Mouse (Mus musculus): ENCODE results near the gene Gabpb2. TPM values are rescaled to one million over a fixed set of nuclear protein-coding genes. Genes with fewer than 3 reads are reported as not detected.

Gabpb2 gene
- total RNA-seq (2021), result 25.8 and 33.1 TPM in 2 replicates
- long read RNA-seq, full-length matches to known transcripts, result 1 of 4 reads
- long read RNA-seq, partial matches to known transcripts, result 0 of 4 reads
- long read RNA-seq, other reads (novel, unspliced or antisense), result 3 of 4 reads

DNA sequence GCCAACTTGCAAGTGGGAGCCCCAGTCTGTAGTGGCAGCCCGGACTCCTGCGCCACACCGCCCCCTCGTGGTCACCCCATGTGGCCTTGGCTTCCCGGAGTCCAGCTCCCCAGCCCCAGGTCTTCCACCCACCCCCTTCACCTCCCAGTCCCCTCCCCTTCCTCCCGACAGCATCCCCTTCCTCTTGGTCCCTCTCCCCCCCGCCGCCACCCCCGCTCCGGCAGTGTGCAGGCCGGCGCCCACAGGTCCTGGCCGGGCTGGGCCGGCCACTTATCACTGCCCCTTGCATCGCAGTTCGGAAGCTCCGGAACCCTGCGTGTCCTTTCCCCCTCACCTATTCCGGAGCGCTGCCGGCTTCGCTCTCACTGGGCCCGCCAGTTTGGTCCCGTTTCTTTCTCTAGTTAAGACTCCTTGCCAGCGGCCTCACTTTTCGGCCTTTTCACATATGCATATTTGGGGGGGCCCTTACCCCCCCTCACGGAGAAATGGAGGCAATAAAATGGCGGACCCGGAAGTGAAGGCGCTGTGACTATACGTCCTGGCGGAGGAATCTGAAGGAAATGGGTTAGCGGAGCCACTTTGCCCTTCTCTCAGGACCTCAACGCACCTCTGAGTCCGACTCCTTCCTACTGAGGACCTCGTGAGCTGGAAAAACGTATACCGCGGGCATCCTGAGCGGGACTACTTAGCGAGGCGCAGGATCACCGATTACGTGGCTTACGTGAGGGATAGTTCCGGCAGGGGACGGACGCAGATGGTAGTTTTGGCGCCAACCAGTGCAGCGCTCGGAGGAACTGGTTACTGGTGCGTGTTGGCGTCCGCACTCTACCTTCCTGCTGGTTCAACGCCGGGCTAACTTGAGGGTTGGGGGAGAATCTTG lies at the start of gene Gabpb2:
Gene Gabpb2, minus strand, starts transcription at position 662 of the 880 bp plus-strand sequence.
- DNase-seq, result peak; percentile 98

GRCm38 (mm10) chr3:95266052-95266451 lies 48.3 kb upstream of the Gabpb2 start:
- DNase-seq, result no peak

DNA sequence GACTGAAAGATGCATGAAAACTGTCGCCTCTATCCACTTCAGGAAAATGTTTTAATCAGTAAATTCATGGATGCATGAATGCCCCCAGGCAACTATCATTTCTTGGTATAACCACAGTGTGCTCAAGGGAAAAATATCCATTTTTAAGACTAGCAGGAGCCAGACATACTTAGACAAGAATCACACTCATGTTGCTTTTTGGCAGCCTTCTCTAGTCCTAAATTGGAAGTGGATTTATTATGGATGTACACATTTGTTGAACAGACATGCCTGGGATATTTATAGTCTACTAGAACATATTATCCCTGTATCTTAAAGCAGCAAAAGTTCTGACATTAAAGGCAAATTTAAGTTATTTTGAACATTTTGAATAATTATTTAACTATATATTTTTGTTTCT lies 47.0 kb upstream of the Gabpb2 start:
- no peak for DNase-seq

GRCm38 (mm10) chr3:95263089-95263739 lies 45.5 kb upstream of the Gabpb2 start:
- DNase-seq, result peak; percentile 72

GRCm38 (mm10) chr3:95261975-95262374 lies 44.3 kb upstream of the Gabpb2 start:
- DNase-seq, result no peak

DNA sequence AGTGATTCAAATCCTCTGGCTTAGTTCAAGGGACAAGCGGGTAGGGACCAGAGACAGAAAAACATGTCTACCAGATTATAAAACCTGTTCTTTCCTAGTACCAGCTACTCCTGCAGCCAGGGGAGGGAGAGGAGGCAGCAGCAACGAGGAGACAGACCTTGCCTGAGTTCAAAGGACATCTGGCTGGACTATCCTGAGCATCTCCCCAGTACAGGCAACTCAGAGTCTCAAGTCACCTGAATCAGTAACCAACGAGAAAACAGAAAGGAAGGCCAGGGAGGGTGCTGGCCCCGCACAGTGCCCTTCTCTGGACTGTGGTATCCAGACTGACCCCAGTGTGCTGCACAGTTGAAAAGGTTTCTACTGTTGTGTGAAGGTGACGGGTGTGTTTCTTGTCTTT lies 39.2 kb upstream of the Gabpb2 start:
- DNase-seq, result no peak

GRCm38 (mm10) chr3:95250783-95251424 lies 33.2 kb upstream of the Gabpb2 start, which contains the start of gene Bnipl:
TSS of gene Bnipl (minus strand) at chr3:95251193.
- DNase-seq, result no peak

DNA sequence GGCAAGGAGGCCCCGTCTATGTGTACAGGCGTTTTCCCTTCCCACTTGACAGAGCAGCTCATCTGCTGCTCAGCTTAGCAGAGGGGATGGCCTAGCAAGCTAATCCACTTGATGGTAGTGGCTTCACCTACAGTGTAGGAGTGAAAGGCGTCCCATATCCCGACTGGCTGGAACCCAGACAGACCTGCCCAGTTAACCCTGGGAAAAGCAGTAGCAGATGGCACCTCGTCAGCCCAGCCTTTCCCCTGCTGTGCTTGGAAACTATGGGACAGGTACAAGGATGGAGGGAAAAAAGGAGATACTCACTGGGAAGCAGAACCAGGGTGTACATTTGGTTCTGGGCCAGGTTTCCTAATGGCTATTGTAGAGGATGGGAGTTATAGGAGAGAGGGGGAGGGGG lies 32.6 kb upstream of the Gabpb2 start:
- DNase-seq, result no peak

- no peak for DNase-seq
Measured at GRCm38 (mm10) chr3:95247660-95248336, 30.1 kb upstream of the Gabpb2 start.

DNA sequence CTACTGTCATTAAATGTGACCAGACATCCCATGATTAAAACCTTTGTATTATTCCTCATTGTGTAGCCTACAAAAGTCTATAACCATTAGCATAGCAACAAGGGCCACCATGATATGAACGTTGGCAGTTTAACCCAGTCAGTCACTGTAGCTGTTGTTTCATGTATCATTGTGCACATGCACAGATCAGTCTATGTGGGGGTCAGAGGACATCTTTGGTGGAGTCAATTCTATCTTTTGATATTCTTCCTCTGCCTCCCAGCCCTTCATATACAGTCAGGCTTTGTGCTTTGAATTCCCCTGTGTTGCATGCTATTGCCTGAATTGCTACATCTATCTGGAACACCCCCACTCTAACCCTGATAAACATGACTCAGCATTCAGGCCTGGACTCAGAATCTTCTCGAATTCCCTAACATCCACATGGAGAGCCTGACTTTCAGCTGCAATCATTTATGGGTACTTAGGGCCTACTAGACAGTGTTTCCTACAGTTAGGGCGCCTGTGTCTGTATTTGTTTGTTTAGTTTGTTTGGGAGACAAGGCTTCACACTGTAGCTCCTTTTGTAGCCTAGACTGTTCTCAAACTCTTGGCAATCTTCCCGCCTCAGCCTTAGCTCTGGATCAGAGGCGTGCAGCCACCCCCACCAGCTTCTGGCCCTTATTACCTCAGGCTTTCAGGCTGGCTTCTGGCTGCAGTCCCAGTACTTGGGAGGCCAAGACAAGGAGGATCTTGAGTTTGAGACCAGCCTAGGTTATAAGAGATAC lies 28.9 kb upstream of the Gabpb2 start:
- peak; percentile 61 for DNase-seq

DNA sequence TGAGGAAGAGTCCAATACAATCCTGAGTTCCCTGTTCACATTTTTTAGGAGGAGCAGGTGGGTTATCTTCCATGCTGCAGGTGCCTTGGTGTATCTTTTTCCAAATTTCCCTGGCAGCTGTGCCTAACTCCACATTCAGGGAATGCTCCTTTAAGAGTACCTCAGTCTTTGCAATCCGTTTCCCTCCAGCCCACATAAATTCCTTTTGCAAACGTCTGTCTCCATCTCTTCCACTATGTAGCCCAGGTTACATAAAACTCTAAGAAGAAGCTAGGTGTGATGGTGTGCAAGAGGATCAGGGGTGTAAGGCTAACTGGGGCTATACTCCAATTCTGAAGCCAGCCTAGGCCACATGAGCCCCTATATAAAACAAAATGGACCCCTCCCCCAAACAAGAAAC lies 25.4 kb upstream of the Gabpb2 start:
- no peak for DNase-seq

- no peak for DNase-seq
Measured at GRCm38 (mm10) chr3:95241498-95241897, 23.8 kb upstream of the Gabpb2 start, which contains the start of gene Gm128. TSS of gene Gm128 (minus strand) at chr3:95241598.

DNA sequence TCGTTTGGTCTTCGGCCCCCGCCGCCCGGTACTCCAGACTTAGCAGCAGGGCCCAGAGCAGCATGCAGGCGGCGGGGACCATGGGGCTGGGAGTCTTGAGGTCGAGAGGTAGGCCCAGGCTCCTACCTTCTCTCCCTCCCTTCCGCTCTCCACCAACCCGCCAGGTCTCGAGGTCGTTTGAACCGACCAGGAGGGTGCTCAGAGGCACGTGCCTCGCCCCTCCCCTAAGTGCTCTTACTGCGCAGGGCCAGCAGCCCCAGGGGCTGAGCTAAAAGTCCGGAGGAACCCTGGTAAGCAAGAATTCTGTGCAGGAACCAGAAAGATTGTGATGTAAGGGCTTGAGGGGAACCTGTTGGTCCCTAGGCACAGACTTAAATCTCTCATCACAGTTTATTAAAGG lies 23.2 kb upstream of the Gabpb2 start:
- no peak for DNase-seq

DNA sequence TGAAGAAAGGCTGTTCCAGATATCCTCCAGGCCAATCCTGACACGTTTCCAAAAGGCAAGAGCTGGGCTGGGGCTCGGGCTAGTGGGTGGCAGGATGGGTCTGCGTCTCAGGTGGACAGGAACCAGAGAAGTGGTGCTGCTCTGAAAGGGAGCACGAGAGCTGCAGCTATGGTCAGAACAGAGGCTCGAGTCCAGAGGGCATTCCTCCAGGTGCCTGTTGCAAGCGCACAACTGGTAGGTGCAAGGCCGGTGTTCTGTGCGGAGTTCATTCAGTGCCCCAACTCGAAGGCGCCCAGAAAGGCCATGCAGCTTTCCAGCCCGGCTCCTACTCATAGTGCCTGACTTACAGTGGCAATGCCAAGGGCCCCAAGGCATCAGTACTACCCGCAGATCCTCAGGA lies 22.3 kb upstream of the Gabpb2 start:
- no peak for DNase-seq

DNA sequence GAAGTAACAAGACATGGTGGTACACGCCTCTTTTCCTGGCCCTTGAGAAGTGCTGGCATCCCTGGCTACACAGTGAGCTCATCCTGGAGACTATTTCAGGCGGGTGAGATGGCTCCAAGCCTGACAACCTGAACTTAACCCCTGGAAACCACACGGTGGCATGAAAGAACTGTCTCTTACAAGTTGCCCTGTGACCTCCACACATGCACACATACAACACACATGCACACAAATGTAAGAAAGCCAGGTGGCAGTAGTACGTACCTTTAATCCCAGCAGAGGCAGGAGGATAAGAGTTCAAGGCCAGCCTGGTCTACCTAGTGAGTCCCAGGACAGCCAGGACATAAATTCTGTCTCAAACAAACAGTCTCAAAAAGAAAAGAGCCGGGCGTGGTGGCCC lies 21.3 kb upstream of the Gabpb2 start:
- no peak for DNase-seq

GRCm38 (mm10) chr3:95237541-95238099 lies 19.9 kb upstream of the Gabpb2 start:
- no peak for DNase-seq

GRCm38 (mm10) chr3:95235386-95236301 lies 17.9 kb upstream of the Gabpb2 start:
- no peak for DNase-seq

DNA sequence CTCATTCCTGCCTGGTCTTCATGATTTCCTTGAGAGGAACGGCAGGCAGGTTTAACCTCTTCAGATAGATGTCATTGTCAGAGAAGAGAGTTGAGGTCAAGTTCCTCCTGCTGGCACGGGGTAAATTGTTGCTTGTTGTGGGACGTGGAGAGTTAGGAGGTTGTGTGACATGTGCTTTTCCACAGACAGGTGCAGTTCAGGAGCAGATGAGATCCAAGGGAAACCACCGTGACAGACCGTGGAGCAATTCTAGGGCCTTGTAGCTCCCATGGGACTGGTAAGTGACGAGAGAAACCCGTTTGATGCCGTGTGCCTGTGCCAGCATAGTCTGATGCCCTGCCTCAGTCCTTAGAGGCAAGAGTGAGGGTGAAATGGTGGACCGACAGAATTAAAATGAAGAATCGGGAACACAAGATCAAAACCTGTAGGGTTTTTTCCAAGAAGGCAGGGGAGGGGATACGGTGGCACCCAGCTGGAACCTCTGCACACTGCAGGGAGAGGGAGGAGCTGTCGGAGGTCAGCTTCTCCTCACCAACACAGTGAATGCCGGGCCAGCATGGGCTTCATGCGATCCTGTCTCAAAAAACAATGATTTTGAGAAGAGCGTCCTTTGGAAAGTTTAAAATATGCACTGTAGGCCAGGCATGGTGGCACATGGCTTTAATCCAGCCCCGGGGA lies 15.7 kb upstream of the Gabpb2 start:
- DNase-seq, result no peak

GRCm38 (mm10) chr3:95232771-95233170 lies 15.1 kb upstream of the Gabpb2 start:
- peak; percentile 59 for DNase-seq

Data from adrenal gland, postnatal 25 days (tissue).